Mouse (Mus musculus): ENCODE results near the gene St3gal4. TPM values are rescaled to one million over a fixed set of nuclear protein-coding genes. Genes with fewer than 3 reads are reported as not detected.
A peak's percentile ranks its signal among the peaks of the same experiment; 100 is the strongest.

St3gal4 gene
- polyA plus RNA-seq, 1 experiment, result 6.7 TPM

DNA sequence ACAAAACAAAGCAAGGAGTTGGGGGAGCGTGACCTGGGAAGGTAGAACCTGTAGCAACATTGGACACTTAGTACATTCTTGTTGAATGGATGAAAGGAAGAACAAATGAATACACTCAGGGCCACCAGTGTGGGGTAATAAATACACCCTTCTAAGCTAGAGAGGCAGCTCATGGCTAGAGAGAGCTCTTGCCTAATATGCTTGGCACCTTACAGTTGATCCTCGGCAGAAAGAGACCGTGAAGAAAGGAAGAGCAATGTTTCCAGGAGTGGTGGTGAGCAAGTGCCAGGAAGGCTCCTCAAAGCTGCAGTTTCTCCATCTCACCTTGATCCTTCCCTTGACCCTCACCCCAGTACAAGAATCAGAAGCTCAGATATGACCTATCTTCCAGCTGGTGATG lies 9.5 kb upstream of the St3gal4 start:
- TF ChIP-seq POLR2A (IDR thresholded peaks at IDR 0.05; ENCODE audit: control insufficient read depth, low read depth, low read length) (no peak), CTCF (IDR thresholded peaks at IDR 0.05; ENCODE audit: control insufficient read depth, insufficient read depth, insufficient replicate concordance, low read depth, low read length) (no peak)

DNA sequence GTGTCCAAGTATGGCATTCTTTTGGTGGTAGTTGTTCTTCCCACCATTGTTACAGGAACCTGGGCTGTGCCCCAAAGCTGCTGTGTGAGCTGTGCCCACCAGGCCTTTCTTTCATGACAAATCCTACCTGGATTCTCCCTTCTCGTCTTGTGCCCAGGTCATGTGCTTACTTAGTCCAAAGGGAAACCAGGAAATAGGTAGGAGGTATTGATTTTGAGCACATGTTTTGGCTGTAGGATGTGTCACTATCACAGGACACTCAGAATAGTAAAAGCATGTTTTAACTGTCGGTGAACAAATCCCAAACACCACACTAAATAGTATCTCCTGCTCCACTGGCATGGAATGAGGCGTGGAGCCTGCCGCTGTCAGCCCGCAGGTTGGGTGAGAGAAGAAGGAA lies 8.5 kb upstream of the St3gal4 start:
- Histone ChIP-seq H3K4me3 (ENCODE audit: control insufficient read depth, low read depth, low read length) (no peak overlapping the region), H3K4me1 (ENCODE audit: control insufficient read depth, insufficient read depth, low read length) (no peaks in the 10 kb centered on the region; the same call in 1 of the 2 replicates), H3K27me3 (ENCODE audit: control insufficient read depth, insufficient read depth, low read length) (no peaks in the 10 kb centered on the region), H3K36me3 (ENCODE audit: control insufficient read depth, insufficient read depth, low read length) (no peaks in the 10 kb centered on the region), H3K27ac (ENCODE audit: control insufficient read depth, insufficient read depth, low read depth, low read length) (no peak overlapping the region)
- TF ChIP-seq CTCF (IDR thresholded peaks at IDR 0.05; ENCODE audit: control insufficient read depth, insufficient read depth, insufficient replicate concordance, low read depth, low read length) (no peak), POLR2A (IDR thresholded peaks at IDR 0.05; ENCODE audit: control insufficient read depth, low read depth, low read length) (no peak)

More for the DNA sequence above, 9.5 kb upstream of the St3gal4 start:
- H3K27ac ChIP-seq (ENCODE audit: control insufficient read depth, insufficient read depth, low read depth, low read length), result no peak overlapping the region
- no peaks in the 10 kb centered on the region; the same call in 1 of the 2 replicates for H3K4me1 ChIP-seq (ENCODE audit: control insufficient read depth, insufficient read depth, low read length)
- H3K4me3 ChIP-seq (ENCODE audit: control insufficient read depth, low read depth, low read length), result no peak overlapping the region
- H3K27me3 ChIP-seq (ENCODE audit: control insufficient read depth, insufficient read depth, low read length), result no peaks in the 10 kb centered on the region
- no peaks in the 10 kb centered on the region for H3K36me3 ChIP-seq (ENCODE audit: control insufficient read depth, insufficient read depth, low read length)

DNA sequence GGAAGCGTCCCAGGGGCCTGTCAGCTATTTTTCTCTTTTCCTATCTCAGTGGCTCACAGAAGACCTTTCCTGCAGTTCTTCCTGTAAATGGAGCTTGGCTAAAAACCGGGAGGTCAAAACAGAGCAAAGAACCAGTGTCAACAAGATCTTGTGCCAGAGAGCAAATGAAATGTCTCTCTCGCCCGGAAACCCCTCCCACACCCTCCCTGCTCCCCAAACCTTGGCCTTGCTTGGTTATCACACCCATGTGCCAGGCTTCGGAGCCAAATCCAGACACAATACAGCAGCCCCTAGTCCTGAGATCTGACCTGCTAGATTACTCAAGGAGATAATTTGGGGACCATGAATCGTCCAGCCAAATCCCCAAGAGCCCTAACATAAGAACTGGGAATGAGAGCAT lies 8.1 kb upstream of the St3gal4 start:
- no peaks in the 10 kb centered on the region for H3K27me3 ChIP-seq (ENCODE audit: control insufficient read depth, insufficient read depth, low read length)
- H3K4me3 ChIP-seq (ENCODE audit: control insufficient read depth, low read depth, low read length), result no peak overlapping the region
- H3K4me1 ChIP-seq (ENCODE audit: control insufficient read depth, insufficient read depth, low read length), result no peaks in the 10 kb centered on the region; the same call in 1 of the 2 replicates
- H3K36me3 ChIP-seq (ENCODE audit: control insufficient read depth, insufficient read depth, low read length), result no peaks in the 10 kb centered on the region
- no peak for TF ChIP-seq POLR2A (IDR thresholded peaks at IDR 0.05; ENCODE audit: control insufficient read depth, low read depth, low read length)
- TF ChIP-seq CTCF (IDR thresholded peaks at IDR 0.05; ENCODE audit: control insufficient read depth, insufficient read depth, insufficient replicate concordance, low read depth, low read length), result no peak
- no peak overlapping the region for H3K27ac ChIP-seq (ENCODE audit: control insufficient read depth, insufficient read depth, low read depth, low read length)

DNA sequence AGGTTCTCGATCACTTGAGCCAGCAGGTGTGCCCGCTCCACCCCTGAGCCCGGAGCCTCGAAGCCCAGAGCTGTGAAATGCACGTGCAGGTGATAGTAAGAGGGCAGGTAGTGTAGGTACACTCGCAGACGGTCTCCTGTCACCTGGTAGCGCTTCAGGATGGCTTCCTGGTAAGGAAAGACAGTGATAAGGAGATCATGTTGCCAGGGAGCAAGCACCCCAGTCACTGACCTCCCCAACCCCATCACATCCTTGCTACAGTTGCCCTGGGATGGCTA lies 5.5 kb upstream of the St3gal4 start:
- H3K4me1 ChIP-seq (ENCODE audit: control insufficient read depth, insufficient read depth, low read length), result no peaks in the 10 kb centered on the region; the same call in 1 of the 2 replicates
- no peaks in the 10 kb centered on the region for H3K27me3 ChIP-seq (ENCODE audit: control insufficient read depth, insufficient read depth, low read length)
- no peak overlapping the region for H3K27ac ChIP-seq (ENCODE audit: control insufficient read depth, insufficient read depth, low read depth, low read length)
- no peak overlapping the region for H3K4me3 ChIP-seq (ENCODE audit: control insufficient read depth, low read depth, low read length)
- no peaks in the 10 kb centered on the region for H3K36me3 ChIP-seq (ENCODE audit: control insufficient read depth, insufficient read depth, low read length)
- TF ChIP-seq CTCF (IDR thresholded peaks at IDR 0.05; ENCODE audit: control insufficient read depth, insufficient read depth, insufficient replicate concordance, low read depth, low read length), result no peak
- no peak for TF ChIP-seq POLR2A (IDR thresholded peaks at IDR 0.05; ENCODE audit: control insufficient read depth, low read depth, low read length)

DNA sequence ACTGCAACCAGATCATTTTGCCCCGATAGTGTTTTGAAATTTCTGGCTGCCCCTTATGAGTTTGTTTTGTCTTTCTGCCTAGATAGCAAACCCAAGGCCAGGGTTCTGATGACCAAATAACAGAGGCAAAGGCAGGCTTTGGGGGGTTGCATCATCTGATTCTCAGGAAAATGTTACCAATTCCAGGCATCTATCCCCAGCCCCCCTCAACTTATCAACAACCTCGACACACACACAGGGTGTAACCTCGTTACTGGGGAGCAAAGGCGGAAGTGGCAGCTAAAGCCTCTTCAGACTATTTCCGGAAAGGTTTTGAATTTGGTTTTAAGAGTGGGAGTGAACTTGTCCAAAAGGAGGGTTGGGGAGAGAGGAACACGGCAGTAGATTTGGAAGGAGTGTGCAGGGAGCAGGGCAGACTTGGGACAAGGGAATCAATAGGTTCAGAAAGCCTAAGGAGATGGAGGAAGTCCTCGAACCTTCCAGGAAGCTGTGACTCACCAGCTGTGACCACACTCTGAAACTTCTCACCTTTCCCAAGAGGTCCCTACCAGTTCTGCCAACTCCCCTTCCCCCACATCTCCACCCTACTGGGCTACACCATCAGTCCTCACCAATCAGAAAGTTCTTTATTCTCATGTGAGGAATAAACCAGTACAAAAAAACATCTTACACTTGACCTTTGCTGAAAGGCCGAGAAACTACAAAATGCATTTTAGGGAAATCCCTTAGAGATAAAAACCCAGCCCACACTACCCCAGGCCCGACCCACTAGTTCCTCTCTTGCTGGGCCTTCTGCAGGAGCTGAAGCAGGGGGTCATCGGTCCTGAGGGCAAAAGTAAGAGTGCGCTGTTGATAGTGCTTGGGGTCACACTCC lies 5.0 kb upstream of the St3gal4 start:
- no peaks in the 10 kb centered on the region for H3K36me3 ChIP-seq (ENCODE audit: control insufficient read depth, insufficient read depth, low read length)
- no peak overlapping the region for H3K4me3 ChIP-seq (ENCODE audit: control insufficient read depth, low read depth, low read length)
- H3K4me1 ChIP-seq (ENCODE audit: control insufficient read depth, insufficient read depth, low read length), result no peaks in the 10 kb centered on the region; the same call in 1 of the 2 replicates
- no peak for TF ChIP-seq POLR2A (IDR thresholded peaks at IDR 0.05; ENCODE audit: control insufficient read depth, low read depth, low read length)
- TF ChIP-seq CTCF (IDR thresholded peaks at IDR 0.05; ENCODE audit: control insufficient read depth, insufficient read depth, insufficient replicate concordance, low read depth, low read length), result no peak
- H3K27me3 ChIP-seq (ENCODE audit: control insufficient read depth, insufficient read depth, low read length), result no peaks in the 10 kb centered on the region
- peak overlapping the region; percentile 54; the same call in 1 of the 2 replicates for H3K27ac ChIP-seq (ENCODE audit: control insufficient read depth, insufficient read depth, low read depth, low read length)

DNA sequence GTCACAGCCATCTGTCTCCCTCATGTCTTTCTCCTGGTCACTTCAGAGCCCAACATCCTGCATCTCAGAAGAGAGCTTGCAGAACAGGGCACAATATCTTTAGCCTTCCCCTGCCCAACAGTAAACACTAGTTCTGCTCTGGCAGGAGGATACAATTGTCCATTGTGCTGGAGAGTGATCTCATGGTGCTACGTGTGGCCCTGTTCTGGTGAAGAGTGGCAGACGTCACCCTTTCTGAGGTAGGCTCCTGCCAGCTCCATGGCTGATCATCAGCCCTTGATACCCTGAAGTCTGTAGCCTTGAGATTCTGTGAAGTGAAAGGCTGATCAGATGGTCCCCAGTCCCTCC lies 4.4 kb upstream of the St3gal4 start:
- H3K27ac ChIP-seq (ENCODE audit: control insufficient read depth, insufficient read depth, low read depth, low read length), result peak overlapping the region; percentile 54; the same call in 1 of the 2 replicates
- H3K36me3 ChIP-seq (ENCODE audit: control insufficient read depth, insufficient read depth, low read length), result no peaks in the 10 kb centered on the region
- H3K4me1 ChIP-seq (ENCODE audit: control insufficient read depth, insufficient read depth, low read length), result no peaks in the 10 kb centered on the region; the same call in 1 of the 2 replicates
- no peaks in the 10 kb centered on the region for H3K27me3 ChIP-seq (ENCODE audit: control insufficient read depth, insufficient read depth, low read length)
- H3K4me3 ChIP-seq (ENCODE audit: control insufficient read depth, low read depth, low read length), result no peak overlapping the region
- TF ChIP-seq CTCF (IDR thresholded peaks at IDR 0.05; ENCODE audit: control insufficient read depth, insufficient read depth, insufficient replicate concordance, low read depth, low read length) (no peak), POLR2A (IDR thresholded peaks at IDR 0.05; ENCODE audit: control insufficient read depth, low read depth, low read length) (no peak)

DNA sequence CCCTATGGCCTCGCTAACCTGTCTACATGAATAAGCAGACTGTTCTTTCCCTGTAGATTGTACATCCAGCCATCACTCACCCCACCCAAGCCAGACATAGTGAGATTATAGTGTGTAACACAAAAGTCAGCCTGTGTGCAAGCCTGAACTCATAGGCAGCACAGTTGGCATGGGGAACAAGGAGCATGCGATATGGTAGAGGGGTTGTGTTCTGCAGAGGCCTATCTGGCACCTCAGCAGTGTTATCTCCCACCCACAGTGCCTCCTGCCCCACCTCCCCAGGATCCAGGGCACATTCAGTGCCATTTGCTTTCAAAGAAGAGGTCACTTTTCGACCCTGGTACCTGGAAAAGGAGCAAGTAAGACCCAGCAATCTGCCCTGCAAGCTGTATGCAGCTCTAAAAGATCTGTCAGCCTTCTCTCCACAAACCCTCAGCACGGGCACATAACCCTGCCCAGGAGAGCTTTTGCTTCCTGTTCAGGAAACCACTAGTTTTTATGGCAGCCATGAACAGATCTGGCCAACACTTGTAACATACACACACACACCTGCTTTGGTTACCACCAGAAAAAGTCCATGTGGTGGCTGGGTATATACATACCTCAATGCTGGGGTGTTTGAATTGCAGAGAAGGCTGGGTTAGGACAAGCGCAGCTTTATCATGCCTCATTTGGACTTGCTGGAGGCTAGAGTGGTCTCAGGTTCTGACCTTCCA lies 3.6 kb upstream of the St3gal4 start:
- Histone ChIP-seq H3K36me3 (ENCODE audit: control insufficient read depth, insufficient read depth, low read length) (no peaks in the 10 kb centered on the region), H3K27ac (ENCODE audit: control insufficient read depth, insufficient read depth, low read depth, low read length) (peak overlapping the region; percentile 54; the same call in 1 of the 2 replicates), H3K4me3 (ENCODE audit: control insufficient read depth, low read depth, low read length) (no peak overlapping the region), H3K4me1 (ENCODE audit: control insufficient read depth, insufficient read depth, low read length) (peaks cover 1% of the 10 kb centered on the region), H3K27me3 (ENCODE audit: control insufficient read depth, insufficient read depth, low read length) (no peaks in the 10 kb centered on the region)
- no peak for TF ChIP-seq POLR2A (IDR thresholded peaks at IDR 0.05; ENCODE audit: control insufficient read depth, low read depth, low read length)
- TF ChIP-seq CTCF (IDR thresholded peaks at IDR 0.05; ENCODE audit: control insufficient read depth, insufficient read depth, insufficient replicate concordance, low read depth, low read length), result no peak

All from testis, adult 2 months (tissue).